Mouse (Mus musculus) urinary bladder, adult 2 months (tissue): ENCODE results near the gene Tdpoz2. TPM values are rescaled to one million over a fixed set of nuclear protein-coding genes. Genes with fewer than 3 reads are reported as not detected.
"Not testable (repeated sequence)": the region's sequence is repeated elsewhere in the genome, so short reads cannot be mapped to it uniquely, and the experiment has no call there.

ENCODE experiments used
- DNase-seq: peaks from one replicate; pipeline ENCODE4 v3.0.0; 2022; ENCODE audit warnings: low spot score
- polyA plus RNA-seq: library from polyadenylated mRNA; depleted of rRNA; stranded (reverse); fragments of >200 nt; gene quantifications from 2 replicates; pipeline ENCODE4 v1.2.3, GENCODE M21; 2012; rRNA removed

Tdpoz2 gene
- not detected in 2 replicates for polyA plus RNA-seq

DNA sequence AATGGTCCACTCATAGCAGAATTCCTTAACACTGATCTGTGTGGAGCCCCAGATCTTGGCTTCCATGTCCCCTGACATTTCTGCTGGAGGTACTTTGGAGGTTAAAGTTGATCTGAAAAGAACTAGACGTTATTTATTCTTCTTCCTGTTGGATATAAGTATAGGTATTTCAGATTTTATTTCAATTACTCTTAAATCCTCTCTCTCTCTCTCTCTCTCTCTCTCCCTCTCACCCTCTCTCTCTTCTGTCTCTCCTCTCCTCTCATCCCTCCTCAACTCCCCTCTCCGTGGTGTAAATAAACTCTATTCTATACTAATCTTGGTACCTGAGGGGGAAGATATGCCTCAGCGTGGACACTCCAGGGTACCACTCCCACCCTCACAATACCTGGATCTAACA is at the start of gene Tdpoz2:
Gene Tdpoz2, minus strand, starts transcription at position 101 of the 400 bp plus-strand sequence.
- no peak for DNase-seq

DNA sequence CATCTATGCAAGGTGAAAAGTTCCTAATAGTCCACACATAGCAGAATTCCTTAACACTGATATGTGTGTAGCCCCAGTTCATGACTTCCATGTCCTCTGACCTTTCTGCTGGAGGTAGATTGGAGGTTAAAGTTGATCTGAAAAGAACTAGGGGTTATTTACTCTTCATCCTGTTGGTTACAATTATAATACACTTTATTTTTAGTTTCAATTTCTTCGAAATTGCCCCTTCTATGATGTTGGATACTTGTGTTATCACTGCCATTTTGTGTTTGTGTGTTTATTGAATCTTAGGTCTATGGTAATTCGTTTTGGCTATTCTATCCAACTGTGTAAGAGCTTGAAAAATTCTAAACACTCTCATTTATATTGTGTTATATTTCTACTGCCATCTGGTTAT is 40.5 kb upstream of the Tdpoz2 start, which contains the start of gene Gm37596:
Gene Gm37596, minus strand, starts transcription at position 101 of the 400 bp plus-strand sequence.
- DNase-seq: not testable (repeated sequence)

DNA sequence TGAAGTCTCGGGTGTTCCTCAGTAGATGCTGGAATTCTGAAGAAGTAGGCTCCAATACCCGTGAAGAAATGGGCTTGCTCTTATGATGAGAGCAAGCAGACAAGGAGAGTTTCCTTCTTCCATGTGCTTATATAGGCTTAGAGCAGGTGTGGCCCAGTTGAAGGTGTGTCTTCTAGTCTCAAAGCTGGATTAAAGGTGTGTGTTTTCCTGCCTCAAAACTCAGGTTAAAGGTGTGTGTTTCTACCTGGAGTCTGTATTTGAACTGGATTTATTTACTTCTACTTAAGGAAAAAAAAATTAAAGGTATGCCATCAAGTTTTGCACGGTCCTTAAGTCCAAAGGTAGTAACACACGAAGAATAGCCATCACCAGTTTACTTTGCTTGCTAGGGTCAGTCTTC is 23.7 kb upstream of the Tdpoz2 start, which contains the start of gene Tdpoz1:
Gene Tdpoz1, minus strand, starts transcription at position 101 of the 400 bp plus-strand sequence.
- DNase-seq: not testable (repeated sequence)

DNA sequence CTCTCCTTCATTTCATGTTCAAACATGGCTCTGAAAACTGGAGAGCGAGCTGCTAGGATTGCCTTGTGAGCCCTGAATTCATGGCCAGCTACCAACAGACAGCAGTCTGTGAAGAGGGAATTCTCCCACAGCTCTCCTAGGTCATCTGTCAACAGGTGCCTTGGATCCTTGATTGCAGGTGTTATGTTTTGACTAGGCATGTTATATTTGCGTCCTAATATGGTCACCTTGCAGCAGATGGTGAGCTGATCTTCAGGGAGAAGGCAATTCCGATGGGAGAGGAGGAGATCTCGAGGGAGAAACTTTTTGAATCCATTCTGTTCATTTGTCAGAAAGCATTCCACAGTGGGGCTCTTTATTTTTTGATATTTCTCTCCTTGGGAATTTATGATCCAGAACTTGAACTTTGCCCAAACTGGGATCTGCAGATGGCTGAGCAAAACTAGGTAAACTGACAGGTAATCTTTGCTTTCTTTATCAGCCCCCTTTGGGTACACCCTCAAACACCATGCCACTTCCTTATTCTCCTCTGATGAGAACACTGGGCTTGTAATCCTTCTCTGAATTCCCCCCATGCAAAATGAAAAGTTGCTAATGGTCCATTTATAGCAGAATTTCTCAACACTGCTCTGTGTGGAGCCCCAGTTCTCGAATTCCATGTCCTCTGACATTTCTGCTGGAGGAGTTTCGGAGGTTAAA is 18.5 kb upstream of the Tdpoz2 start:
- not testable (repeated sequence) for DNase-seq

DNA sequence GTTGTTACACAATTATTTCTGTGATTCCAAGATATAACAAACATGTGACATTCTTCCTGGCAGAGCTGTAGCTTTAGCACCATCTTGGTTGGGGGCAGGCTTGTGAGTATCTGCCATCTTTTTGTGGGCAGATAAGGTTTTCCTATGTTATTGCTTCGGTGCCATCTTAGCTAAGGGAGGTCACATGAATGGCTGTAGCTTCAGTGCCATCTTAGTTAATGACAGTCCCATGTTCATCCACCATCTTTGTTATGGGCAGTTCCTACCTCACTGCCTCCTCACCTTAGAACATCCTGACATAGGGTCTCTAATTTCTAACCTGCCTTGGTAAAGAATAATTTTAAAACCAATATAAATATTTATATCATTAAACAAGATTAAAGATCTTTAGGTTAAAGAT is 1.8 kb upstream of the Tdpoz2 start:
- DNase-seq: no peak

DNA sequence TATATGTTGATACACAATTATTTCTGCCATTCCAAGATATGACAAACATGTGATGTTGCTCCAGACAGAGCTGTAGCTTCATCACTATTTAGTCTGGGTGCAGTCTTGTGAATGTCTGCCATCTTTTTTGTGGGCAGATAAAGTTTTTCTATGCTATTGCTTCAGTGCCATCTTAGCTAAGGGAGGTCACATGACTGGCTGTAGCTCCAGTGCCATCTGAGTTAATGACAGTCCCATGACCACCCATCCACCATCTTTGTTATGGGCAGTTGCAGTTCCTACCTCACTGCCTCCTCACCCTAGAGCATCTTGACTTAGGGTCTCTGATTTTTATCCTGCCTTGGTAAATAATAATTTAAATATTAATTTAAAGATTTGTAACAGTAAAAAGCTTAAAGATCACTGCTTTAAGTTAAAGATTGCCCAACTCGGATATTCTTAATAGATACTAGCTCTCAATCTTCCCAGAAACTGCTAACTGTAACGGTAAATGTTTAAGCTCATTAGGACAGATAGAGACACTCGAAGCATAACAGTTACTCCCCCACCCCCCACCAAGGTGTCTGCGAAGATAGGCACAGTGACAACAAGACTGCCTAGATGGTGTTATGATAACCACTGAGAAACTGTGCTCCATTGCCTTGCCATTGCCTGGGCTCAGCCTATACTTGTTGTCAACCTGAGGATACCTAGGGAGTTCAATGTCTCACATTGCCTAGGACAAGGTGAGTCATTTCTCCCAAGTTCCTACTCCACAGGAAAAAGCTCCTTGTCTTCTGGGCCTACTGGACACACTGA is 21.4 kb downstream of the Tdpoz2 start:
- DNase-seq: not testable (repeated sequence)

DNA sequence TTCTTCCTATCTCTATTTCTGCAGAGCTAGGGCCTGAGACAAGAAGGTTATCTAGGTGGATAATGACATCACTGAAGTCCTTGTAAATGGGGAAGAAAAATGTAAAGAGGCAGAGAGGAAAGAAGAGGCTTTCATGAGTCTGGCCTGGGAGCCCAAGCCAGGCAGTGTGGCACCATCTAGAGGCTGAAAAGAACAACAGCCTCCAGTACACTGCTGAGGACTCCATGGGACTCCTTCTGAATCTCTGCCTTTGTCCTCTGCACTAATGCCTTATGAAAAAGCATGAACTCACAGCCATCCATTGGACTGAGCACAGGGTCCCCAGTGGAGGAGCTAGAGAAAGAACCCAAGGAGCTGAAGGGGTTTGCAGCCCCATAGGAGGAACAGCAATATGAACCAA is 43.5 kb downstream of the Tdpoz2 start:
- not testable (repeated sequence) for DNase-seq

DNA sequence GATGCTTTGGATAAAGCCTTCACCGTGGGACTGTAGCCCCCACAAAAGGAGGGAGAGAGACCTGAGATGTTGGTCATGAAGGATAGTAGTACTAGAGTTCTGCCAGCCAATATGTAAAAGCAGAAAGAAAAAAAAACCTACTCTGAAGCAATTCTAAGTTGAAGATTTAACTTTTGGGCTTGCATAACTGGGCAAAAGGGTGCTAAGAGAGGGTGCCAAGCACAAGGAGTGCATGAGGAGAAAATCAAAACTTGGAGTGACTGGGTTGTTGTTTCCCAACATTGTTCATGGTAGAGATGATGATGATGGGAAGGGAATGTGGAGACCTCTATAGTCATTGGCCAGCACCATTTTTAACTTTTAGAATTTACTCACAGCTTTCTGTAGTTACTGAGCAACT is 50.6 kb downstream of the Tdpoz2 start:
- no peak for DNase-seq

Other genes with a start within 250 kb of the Tdpoz2 start
- 0.37 and 0.57 TPM in 2 replicates for gene Tchh, start 210.4 kb downstream of the Tdpoz2 start, polyA plus RNA-seq
- gene Tchhl1, start 183.9 kb downstream of the Tdpoz2 start, polyA plus RNA-seq: not detected in 2 replicates
- 912 and 1,103 TPM in 2 replicates for gene S100a11, start 132.2 kb downstream of the Tdpoz2 start, polyA plus RNA-seq
- gene S100a10, start 97.6 kb downstream of the Tdpoz2 start, polyA plus RNA-seq: 264 and 295 TPM in 2 replicates
- not detected in 2 replicates for gene Tdpoz1, start 23.6 kb upstream of the Tdpoz2 start, polyA plus RNA-seq
- not detected in 2 replicates for gene Gm37596, start 40.4 kb upstream of the Tdpoz2 start, polyA plus RNA-seq
- gene Gm5773, start 120.3 kb upstream of the Tdpoz2 start, polyA plus RNA-seq: not detected in 2 replicates
- gene Tdpoz4, start 143.7 kb upstream of the Tdpoz2 start, polyA plus RNA-seq: not detected in 2 replicates
- not detected in 2 replicates for gene Tdpoz3, start 173.3 kb upstream of the Tdpoz2 start, polyA plus RNA-seq